Mouse (Mus musculus) heart, adult 9 months (tissue): ENCODE measurements around the gene Cenpb.

ENCODE experiments used
- DNase-seq, 2 experiments: peaks; one replicate each; pipeline ENCODE4 v3.0.0; 2022; ENCODE audit warnings: low spot score in 2 of 2

Cenpb gene

GRCm38 (mm10) chr2:131200710-131201109, 20.8 kb upstream of the Cenpb start:
- no peak for DNase-seq

GRCm38 (mm10) chr2:131196606-131197316, 16.9 kb upstream of the Cenpb start:
- no peak for DNase-seq

GRCm38 (mm10) chr2:131191005-131191390, 11.1 kb upstream of the Cenpb start:
- DNase-seq, result no peak

- DNase-seq, result no peak
Measured at GRCm38 (mm10) chr2:131190344-131191004, 10.6 kb upstream of the Cenpb start.

DNA sequence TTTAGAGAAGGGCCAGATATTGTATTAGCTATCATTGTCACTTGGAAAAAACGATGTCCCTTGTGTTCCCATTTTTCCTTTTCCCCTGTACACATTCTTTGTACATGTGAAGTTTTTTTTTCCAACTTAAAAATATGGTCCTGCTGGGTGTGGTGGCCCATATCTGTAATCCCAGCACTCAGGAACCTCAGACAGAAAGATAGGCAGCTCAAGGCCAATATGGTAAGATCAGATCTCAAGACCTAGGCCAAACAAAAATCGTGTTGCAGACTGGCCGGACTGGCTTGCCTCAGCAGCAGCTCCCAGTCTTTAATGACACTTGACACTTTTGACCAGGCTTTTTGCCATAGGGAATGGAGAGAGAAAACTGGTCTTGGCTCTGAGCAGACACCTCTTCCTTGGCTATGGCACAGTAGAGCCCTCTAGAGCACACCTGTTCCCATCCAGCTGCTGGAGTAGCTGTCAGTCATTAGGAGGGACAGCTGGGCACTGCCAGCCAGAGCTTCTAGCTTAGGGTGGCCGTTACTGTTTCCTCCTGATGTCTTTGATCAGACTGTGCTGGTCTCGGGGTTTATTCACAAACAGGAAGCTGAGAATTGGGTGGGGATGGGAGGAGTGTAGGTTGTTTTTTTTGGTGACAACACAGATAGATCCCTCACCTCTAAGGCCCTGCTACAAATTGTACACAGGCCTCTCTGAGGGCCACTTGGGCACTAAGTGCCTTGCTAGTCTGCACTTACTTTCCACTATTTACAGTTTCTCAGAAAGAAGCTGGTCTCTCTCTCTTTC, 9.8 kb upstream of the Cenpb start:
- DNase-seq, result no peak

GRCm38 (mm10) chr2:131188311-131188710, 8.4 kb upstream of the Cenpb start:
- no peak for DNase-seq

DNA sequence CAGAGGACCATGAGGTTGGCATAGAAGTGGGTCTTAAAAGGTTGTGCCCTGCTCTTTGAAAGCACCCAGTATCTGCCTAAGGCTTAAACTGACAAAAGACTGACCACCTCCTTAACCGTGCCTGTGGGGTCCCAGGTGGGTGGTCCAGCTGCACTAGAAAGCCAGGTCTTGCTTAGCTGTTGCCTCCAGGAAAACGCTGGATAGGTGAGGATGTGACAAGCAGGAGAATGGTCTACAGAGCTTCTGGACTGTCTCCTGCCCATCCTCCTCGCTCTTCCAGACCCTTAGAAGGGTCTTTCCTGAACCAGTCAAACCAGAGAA, 7.7 kb upstream of the Cenpb start:
- DNase-seq, result no peak

GRCm38 (mm10) chr2:131186771-131187601, 7.1 kb upstream of the Cenpb start, which contains the start of the genes Cdc25b and Spef1:
TSS of gene Cdc25b (plus strand) at chr2:131186949.
TSS of gene Spef1 (minus strand) at chr2:131187282.
- DNase-seq, result peak; percentile 85 to 88

DNA sequence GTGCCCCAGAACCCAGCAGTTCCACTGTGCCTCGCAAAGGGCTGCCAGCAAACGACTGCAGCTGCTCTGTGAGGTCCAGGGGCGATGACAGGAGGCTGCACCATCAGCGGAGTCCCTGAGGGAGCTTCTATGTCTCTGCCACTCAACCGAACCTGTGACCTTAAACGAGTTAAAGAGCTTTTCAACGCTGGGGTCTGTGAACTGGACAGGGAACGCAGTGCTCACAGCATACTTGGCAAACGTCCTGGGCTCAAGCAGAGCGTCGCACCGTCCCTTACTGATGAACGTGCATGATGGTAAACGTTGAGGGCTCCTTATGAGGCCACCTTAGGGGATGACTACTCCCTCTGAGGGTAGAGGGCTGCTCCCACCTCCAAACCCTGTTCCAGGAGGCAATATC, 6.5 kb upstream of the Cenpb start:
- DNase-seq, result no peak

DNA sequence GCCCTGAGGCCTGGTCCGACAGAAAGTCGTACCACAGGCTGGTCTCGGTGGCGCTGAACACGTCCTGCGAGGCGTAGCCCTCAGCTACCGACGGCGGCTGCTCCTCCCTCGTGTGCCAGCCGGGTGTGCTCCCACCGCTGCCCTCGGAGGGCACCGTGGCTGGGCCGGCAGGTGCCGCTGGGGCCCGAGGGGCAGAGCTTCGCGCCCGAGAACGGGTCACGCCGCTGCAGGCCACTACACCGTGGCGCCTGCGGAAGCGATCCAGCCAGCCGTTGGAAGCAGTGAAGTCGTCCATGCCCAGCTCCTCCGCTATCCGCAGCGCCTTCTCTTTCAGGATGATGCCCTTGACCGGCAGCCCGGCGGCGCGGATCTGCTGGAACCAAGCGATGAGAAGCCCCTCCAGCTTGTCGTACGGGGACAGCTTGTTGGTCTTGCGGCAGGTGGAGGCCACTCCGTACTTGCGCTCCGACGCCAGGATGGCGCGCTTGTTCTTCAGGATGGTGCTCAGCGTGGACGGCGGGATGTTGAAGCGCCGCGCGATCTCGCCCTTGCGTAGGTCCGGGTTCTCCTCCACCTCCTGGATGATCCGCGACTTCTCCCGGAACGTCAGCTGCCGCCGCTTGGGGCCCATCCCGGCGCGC, 501 bp downstream of the Cenpb start:
- peak; percentile 59 to 60 for DNase-seq

DNA sequence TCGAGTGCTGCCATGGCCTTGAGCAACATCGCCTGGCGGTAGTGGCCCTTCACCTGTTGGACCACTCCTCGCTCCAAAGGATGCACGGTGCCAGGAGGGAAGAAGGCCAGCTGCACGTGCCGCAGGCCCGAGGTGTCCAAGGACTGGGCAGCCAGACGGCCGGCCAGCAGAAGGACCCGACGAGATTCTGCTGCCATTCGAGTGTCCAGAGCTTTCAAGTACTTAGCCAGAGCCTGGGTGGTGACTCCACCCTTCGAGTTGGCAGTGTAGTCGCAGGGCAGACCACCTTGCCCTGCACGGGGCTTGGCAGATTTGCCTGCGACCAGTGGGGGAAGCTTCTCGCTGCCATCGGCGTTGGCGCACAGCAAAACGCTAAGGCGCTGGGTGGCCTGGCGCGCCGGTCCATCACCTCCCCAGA, 1.0 kb downstream of the Cenpb start:
- DNase-seq, result peak in 1 of 2 experiments; percentile 25

DNA sequence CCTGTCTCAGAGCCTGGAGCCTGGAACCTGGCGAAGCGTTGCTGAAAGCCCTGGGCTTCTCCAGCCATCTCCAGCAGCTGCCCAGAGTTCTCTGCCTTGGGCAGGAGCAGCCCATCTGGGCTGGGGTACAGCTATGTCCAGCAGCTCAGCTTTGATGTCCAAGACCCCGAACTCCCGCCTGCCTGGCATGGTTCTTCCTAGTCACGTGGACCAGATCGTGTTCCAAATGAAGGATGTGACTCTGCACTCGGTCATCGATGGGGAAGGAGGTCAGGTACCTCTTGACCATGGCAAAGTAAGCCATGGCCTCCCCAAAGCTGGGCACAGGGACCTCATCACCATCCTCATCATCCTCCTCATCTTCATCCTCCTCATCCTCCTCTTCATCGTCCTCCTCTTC, 1.9 kb downstream of the Cenpb start:
- no peak for DNase-seq

DNA sequence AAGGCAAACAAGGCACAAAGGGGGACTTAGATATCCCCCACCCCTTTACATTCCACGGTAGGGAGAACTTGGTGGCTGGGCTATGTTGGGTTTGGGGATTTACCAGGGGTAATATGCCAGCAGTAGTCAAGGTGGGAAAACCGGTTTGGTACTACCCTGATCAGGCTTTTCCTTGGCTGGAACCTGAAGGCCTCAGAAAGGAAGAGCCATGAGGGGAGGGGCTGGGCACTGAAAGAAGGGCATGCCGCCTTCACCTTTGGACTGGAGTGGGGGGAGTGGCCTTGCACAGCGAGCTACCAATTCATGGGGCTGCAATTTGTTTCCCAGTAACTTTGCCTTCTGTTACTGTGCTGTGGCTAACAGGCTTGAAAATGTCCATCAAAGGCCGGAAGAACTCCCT, 3.4 kb downstream of the Cenpb start:
- DNase-seq, result no peak

DNA sequence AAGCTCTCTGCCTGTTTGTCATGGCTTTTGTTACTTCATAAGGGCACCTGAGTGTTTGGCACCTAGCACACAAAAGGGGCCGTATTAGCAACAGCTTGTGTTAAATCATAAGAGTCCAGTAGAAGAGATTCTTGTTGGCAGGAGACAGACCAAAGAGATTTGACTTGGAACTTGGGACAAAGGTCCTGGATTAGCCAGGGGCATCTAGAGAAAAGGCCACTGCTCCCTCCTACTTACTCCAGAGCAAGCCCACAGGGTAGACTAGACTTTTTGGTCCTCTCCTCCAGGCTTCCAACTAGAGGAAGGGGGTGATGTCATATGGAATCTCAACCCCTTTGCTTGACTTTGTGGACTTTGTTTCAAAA, 3.9 kb downstream of the Cenpb start:
- DNase-seq, result no peak

- no peak for DNase-seq
Measured at GRCm38 (mm10) chr2:131175286-131175944, 4.5 kb downstream of the Cenpb start.

DNA sequence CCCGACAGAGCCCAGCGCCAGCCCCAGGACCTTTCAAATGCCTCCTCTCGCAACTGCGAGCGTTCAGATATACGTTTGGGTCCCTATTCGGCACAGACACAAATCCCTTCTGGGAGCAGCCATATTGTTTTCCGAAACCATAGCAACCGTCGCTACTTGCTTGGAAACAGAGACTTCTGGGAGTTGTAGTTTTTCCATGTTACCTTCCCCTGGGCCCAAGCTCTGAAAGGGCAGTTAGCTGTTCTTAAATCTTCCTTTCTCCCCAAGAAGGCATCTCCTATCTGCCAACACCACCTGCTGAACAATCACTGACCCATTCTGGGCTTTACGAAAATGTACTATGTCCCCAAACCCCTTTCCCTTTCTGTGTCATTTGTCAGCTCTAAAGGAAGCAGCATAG, 5.2 kb downstream of the Cenpb start:
- peak; percentile 75 to 79 for DNase-seq

DNA sequence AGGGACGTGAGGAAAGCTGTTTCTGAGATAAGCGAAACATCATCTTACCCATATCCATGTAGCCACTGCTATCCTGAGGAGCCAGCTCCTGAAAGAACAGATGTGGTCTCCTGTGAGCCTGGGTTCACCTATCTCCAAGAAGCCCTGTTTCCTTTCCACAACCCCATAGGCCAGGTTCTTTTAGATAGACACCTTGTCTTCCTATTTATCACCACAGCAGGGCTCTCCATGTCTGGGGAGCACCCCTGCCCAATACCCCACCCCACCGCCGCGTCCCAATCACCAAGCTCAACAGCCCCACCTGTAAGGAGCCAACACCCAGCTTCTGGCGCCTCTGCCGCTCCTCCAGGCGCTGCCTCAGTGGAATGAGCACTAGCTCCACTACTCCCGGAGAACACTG, 7.5 kb downstream of the Cenpb start:
- no peak for DNase-seq

DNA sequence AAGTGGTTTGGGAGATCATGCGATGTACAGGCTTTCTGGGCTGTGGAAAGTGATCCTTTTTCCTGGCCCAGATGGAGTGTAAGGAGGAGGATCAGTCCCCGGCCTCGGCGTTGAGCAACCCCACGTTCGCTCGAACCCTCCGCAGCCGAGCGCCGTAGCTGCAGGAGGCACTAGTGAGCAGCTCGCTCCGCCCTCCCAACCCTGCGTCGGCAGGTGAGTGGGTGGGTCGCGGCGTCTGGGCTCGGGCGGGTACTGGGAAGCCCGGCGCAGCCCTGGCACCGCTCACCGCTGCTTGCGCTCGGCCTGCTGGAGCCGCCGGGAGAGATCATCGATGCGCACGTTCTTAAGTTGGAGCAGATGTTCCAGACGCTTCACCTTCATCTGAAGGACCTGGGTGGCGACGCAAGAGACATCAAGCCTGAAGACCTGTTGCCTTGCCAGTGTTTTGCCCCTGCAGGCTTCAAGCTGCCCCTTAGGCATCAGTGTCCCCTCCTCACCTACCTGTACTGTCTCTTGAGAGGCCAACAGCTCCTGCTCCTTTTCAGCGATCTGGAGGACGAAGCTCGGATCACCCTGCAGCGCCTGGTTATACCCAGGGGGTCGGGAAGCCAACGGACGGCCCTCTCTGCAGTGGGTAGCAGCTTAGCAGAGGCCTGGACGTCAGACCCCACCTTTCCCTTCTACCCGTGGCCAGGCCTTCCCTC, 8.3 kb downstream of the Cenpb start:
- DNase-seq, result peak; percentile 52 to 54

DNA sequence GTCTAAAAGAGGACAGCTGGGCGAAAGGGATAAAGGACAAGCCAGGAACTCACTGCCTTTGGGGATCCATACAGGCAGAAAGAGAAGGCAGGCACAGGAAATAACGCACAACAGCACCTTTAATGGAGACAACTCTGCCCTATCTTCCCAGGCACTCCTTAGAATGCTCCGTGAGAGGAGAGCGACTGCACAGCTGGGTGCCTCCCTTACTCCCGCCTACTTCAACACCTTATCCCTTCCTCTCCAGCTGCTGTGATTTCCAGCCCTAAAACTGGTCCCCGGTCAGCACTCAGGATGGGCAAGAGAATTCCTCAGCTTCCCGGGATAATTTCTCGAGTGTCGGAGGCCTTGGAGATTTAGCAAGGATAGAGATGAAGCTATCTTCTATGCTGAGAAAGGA, 8.9 kb downstream of the Cenpb start:
- DNase-seq, result no peak

DNA sequence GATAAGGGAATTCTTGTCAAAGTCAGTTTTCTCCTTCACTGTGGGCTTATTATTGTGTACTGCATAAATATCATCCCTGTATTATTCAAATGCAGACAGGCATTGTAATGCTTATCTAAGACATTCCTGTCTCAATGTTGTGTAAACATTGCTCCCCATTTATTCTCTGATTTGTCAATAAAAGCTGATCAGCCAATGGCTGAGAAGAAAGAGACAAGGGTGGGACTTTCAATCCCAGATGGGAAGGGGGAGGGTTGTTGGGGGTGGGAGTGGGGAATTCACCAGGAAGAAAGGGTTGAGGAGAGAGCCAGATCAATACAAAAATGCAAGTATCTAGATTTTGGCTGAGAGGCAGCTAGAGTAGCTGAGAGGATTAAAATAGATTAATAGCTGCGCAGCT, 11.0 kb downstream of the Cenpb start:
- no peak for DNase-seq
